Mouse (Mus musculus): Measurements from ENCODE around the gene Kcne1. TPM values are rescaled to one million over a fixed set of nuclear protein-coding genes. Genes with fewer than 3 reads are reported as not detected.

Kcne1 gene
- polyA plus RNA-seq, 1 experiment from 2014 or later = 0.23 TPM

GRCm38 (mm10) chr16:92345177-92345576, 14.1 kb downstream of the Kcne1 start:
- Histone ChIP-seq H3K9ac (no peak overlapping the region), H3K4me2 (replicated peaks) (no peak overlapping the region), H3K27ac (no peak overlapping the region), H3K27me3 (ENCODE audit: control insufficient read depth, insufficient read depth, low read length) (no peaks in the 10 kb centered on the region), H3K36me3 (replicated peaks; ENCODE audit: control insufficient read depth, insufficient read depth) (no peaks in the 10 kb centered on the region), H3K4me1 (replicated peaks; ENCODE audit: control insufficient read depth, insufficient read depth, low read length) (peaks cover 4% of the 10 kb centered on the region; the same call in 1 of the 2 replicates), H3K4me3 (replicated peaks; ENCODE audit: low read length) (no peak overlapping the region), H3K9me3 (ENCODE audit: control insufficient read depth, low read length) (no peaks in the 10 kb centered on the region)
- DNase-seq (ENCODE audit: low spot score) = no peak
- WGBS = 66% methylated on average over 11 of the region's 11 CpGs
- no peak for ATAC-seq (ENCODE audit: low FRiP score)

- peak overlapping the region; percentile 24 for H3K4me3 ChIP-seq (replicated peaks; ENCODE audit: low read length)
- H3K4me2 ChIP-seq (replicated peaks) = peak overlapping the region; percentile 56
- H3K27me3 ChIP-seq (ENCODE audit: control insufficient read depth, insufficient read depth, low read length) = no peaks in the 10 kb centered on the region
- H3K9ac ChIP-seq = peak overlapping the region; percentile 41; the same call in 1 of the 2 replicates
- no peak overlapping the region for H3K27ac ChIP-seq
- DNase-seq (ENCODE audit: low spot score) = peak; percentile 93
- H3K36me3 ChIP-seq (replicated peaks; ENCODE audit: control insufficient read depth, insufficient read depth) = no peaks in the 10 kb centered on the region
- WGBS = 30% methylated on average over 27 of the region's 27 CpGs
- peak; percentile 77 for ATAC-seq (ENCODE audit: low FRiP score)
- no peaks in the 10 kb centered on the region for H3K9me3 ChIP-seq (ENCODE audit: control insufficient read depth, low read length)
- H3K4me1 ChIP-seq (replicated peaks; ENCODE audit: control insufficient read depth, insufficient read depth, low read length) = peaks cover 4% of the 10 kb centered on the region; the same call in 1 of the 2 replicates
These were observed 18.4 kb downstream of the Kcne1 start for GRCm38 (mm10) chr16:92340612-92341511.

GRCm38 (mm10) chr16:92336280-92336679, 23.0 kb downstream of the Kcne1 start:
- Histone ChIP-seq H3K27me3 (ENCODE audit: control insufficient read depth, insufficient read depth, low read length) (no peaks in the 10 kb centered on the region), H3K4me2 (replicated peaks) (no peak overlapping the region), H3K9me3 (ENCODE audit: control insufficient read depth, low read length) (no peaks in the 10 kb centered on the region), H3K36me3 (replicated peaks; ENCODE audit: control insufficient read depth, insufficient read depth) (no peaks in the 10 kb centered on the region), H3K27ac (no peak overlapping the region), H3K9ac (no peak overlapping the region), H3K4me1 (replicated peaks; ENCODE audit: control insufficient read depth, insufficient read depth, low read length) (peaks cover 4% of the 10 kb centered on the region; the same call in 1 of the 2 replicates), H3K4me3 (replicated peaks; ENCODE audit: low read length) (no peak overlapping the region)
- ATAC-seq (ENCODE audit: low FRiP score) (peak; percentile 69; the same call in 1 of the 2 replicates), DNase-seq (ENCODE audit: low spot score) (peak; percentile 87)
- whole genome bisulfite sequencing = 5% methylated on average over 9 of the region's 9 CpGs

GRCm38 (mm10) chr16:92334600-92334999, 24.7 kb downstream of the Kcne1 start:
- Histone ChIP-seq H3K4me1 (replicated peaks; ENCODE audit: control insufficient read depth, insufficient read depth, low read length) (no peaks in the 10 kb centered on the region), H3K4me2 (replicated peaks) (no peak overlapping the region), H3K4me3 (replicated peaks; ENCODE audit: low read length) (no peak overlapping the region), H3K27ac (no peak overlapping the region), H3K27me3 (ENCODE audit: control insufficient read depth, insufficient read depth, low read length) (no peaks in the 10 kb centered on the region), H3K36me3 (replicated peaks; ENCODE audit: control insufficient read depth, insufficient read depth) (no peaks in the 10 kb centered on the region), H3K9ac (no peak overlapping the region), H3K9me3 (ENCODE audit: control insufficient read depth, low read length) (no peaks in the 10 kb centered on the region)
- no peak for ATAC-seq (ENCODE audit: low FRiP score)
- DNase-seq (ENCODE audit: low spot score) = no peak
- 60% methylated on average over 9 of the region's 9 CpGs for WGBS

GRCm38 (mm10) chr16:92330966-92331365, 28.3 kb downstream of the Kcne1 start:
- no peak for ATAC-seq (ENCODE audit: low FRiP score)

GRCm38 (mm10) chr16:92327911-92328310, 31.4 kb downstream of the Kcne1 start:
- ATAC-seq (ENCODE audit: low FRiP score) = no peak
- WGBS = 91% methylated on average over 10 of the region's 10 CpGs
- H3K4me1 ChIP-seq (replicated peaks; ENCODE audit: control insufficient read depth, insufficient read depth, low read length) = 0 out of 2 replicates have a peak, but pooled peaks cover 5% of the 10 kb centered on the region
- DNase-seq (ENCODE audit: low spot score) = no peak
- no peaks in the 10 kb centered on the region for H3K36me3 ChIP-seq (replicated peaks; ENCODE audit: control insufficient read depth, insufficient read depth)
- H3K9ac ChIP-seq = no peak overlapping the region
- no peak overlapping the region for H3K4me2 ChIP-seq (replicated peaks)
- H3K27ac ChIP-seq = no peak overlapping the region
- H3K9me3 ChIP-seq (ENCODE audit: control insufficient read depth, low read length) = no peaks in the 10 kb centered on the region
- no peaks in the 10 kb centered on the region for H3K27me3 ChIP-seq (ENCODE audit: control insufficient read depth, insufficient read depth, low read length)
- no peak overlapping the region for H3K4me3 ChIP-seq (replicated peaks; ENCODE audit: low read length)

More at GRCm38 (mm10) chr16:92330966-92331365, 28.3 kb downstream of the Kcne1 start:
- H3K9me3 ChIP-seq (ENCODE audit: control insufficient read depth, low read length) = no peaks in the 10 kb centered on the region
- no peak overlapping the region for H3K4me2 ChIP-seq (replicated peaks)
- no peaks in the 10 kb centered on the region for H3K36me3 ChIP-seq (replicated peaks; ENCODE audit: control insufficient read depth, insufficient read depth)
- H3K27me3 ChIP-seq (ENCODE audit: control insufficient read depth, insufficient read depth, low read length) = no peaks in the 10 kb centered on the region
- H3K27ac ChIP-seq = no peak overlapping the region
- WGBS = 79% methylated on average over 5 of the region's 5 CpGs
- H3K4me3 ChIP-seq (replicated peaks; ENCODE audit: low read length) = no peak overlapping the region
- H3K4me1 ChIP-seq (replicated peaks; ENCODE audit: control insufficient read depth, insufficient read depth, low read length) = no peaks in the 10 kb centered on the region
- H3K9ac ChIP-seq = no peak overlapping the region
- no peak for DNase-seq (ENCODE audit: low spot score)

GRCm38 (mm10) chr16:92325062-92325406, 34.2 kb downstream of the Kcne1 start:
- no peak for ATAC-seq (ENCODE audit: low FRiP score)
- no peak overlapping the region for H3K9ac ChIP-seq
- H3K4me2 ChIP-seq (replicated peaks) = no peak overlapping the region
- no peaks in the 10 kb centered on the region for H3K36me3 ChIP-seq (replicated peaks; ENCODE audit: control insufficient read depth, insufficient read depth)
- H3K27me3 ChIP-seq (ENCODE audit: control insufficient read depth, insufficient read depth, low read length) = no peaks in the 10 kb centered on the region
- H3K4me1 ChIP-seq (replicated peaks; ENCODE audit: control insufficient read depth, insufficient read depth, low read length) = 0 out of 2 replicates have a peak, but pooled peaks cover 5% of the 10 kb centered on the region
- H3K27ac ChIP-seq = no peak overlapping the region; the same call in 1 of the 2 replicates
- H3K9me3 ChIP-seq (ENCODE audit: control insufficient read depth, low read length) = no peaks in the 10 kb centered on the region
- no peak for DNase-seq (ENCODE audit: low spot score)
- H3K4me3 ChIP-seq (replicated peaks; ENCODE audit: low read length) = no peak overlapping the region
- WGBS = 11% methylated on average over 1 of the region's 1 CpGs

GRCm38 (mm10) chr16:92324309-92325061, 34.8 kb downstream of the Kcne1 start:
- Histone ChIP-seq H3K4me1 (replicated peaks; ENCODE audit: control insufficient read depth, insufficient read depth, low read length) (0 out of 2 replicates have a peak, but pooled peaks cover 5% of the 10 kb centered on the region), H3K9ac (no peak overlapping the region), H3K27ac (no peak overlapping the region; the same call in 1 of the 2 replicates), H3K9me3 (ENCODE audit: control insufficient read depth, low read length) (no peaks in the 10 kb centered on the region), H3K27me3 (ENCODE audit: control insufficient read depth, insufficient read depth, low read length) (no peaks in the 10 kb centered on the region), H3K36me3 (replicated peaks; ENCODE audit: control insufficient read depth, insufficient read depth) (no peaks in the 10 kb centered on the region), H3K4me2 (replicated peaks) (no peak overlapping the region), H3K4me3 (replicated peaks; ENCODE audit: low read length) (no peak overlapping the region)
- ATAC-seq (ENCODE audit: low FRiP score) = no peak
- WGBS = 26% methylated on average over 7 of the region's 7 CpGs
- no peak for DNase-seq (ENCODE audit: low spot score)

- no peak within 1 kb of the TSS for H3K4me2 ChIP-seq (replicated peaks)
- no peaks in the 10 kb centered on the region for H3K9me3 ChIP-seq (ENCODE audit: control insufficient read depth, low read length)
- ATAC-seq (ENCODE audit: low FRiP score) (no peak), DNase-seq (ENCODE audit: low spot score) (no peak)
- H3K4me3 ChIP-seq (replicated peaks; ENCODE audit: low read length) = no peak within 1 kb of the TSS
- 92% methylated on average over 8 of the region's 8 CpGs for WGBS
- no peaks in the 10 kb centered on the region for H3K27me3 ChIP-seq (ENCODE audit: control insufficient read depth, insufficient read depth, low read length)
- H3K36me3 ChIP-seq (replicated peaks; ENCODE audit: control insufficient read depth, insufficient read depth) = no peaks in the 10 kb centered on the region
- H3K4me1 ChIP-seq (replicated peaks; ENCODE audit: control insufficient read depth, insufficient read depth, low read length) = 0 out of 2 replicates have a peak, but pooled peaks cover 5% of the 10 kb centered on the region
- H3K27ac ChIP-seq = no peak within 1 kb of the TSS
- H3K9ac ChIP-seq = no peak within 1 kb of the TSS
These were observed 37.9 kb downstream of the Kcne1 start, which contains the start of gene Fam243 for GRCm38 (mm10) chr16:92321341-92321740. Gene Fam243 (minus strand): TSS chr16:92321441.
